Mouse (Mus musculus): ENCODE data around the gene Bri3. TPM values are rescaled to one million over a fixed set of nuclear protein-coding genes. Genes with fewer than 3 reads are reported as not detected.

The Bri3 gene
- polyA plus RNA-seq, 1 experiment from 2014 or later: 136 TPM

DNA sequence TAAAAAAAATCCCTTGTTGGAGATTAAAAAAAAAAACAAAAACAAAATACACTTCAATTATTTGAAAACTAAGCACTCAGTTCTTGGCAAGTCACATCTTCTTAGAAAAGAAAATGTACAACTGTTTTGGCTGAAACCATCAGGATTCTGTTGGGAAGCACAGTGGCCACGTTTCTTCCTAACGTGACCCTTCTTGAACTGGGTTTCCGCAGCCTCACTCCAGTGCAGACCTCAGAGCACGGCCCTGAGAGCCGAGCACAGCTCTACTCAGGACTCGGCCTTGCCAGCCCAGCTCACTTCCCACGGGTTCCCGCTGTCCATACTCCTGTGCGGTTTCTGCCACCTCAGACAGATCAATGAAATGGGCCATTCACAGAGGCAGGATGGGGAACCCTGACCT, 44.2 kb downstream of the Bri3 start:
- no peaks in the 10 kb centered on the region for H3K27me3 ChIP-seq
- ChIA-PET CTCF (interaction anchor here (0.9 kb wide), 1 partner anchor 10 kb away, joined by 3 read pairs; no protein-coding TSS in a partner anchor), POLR2A (no interaction called here)
- ATAC-seq (no peak), DNase-seq (ENCODE audit: low read depth, low spot score) (no peak)
- TF ChIP-seq CTCF (IDR thresholded peaks at IDR 0.05): no peak
- in situ Hi-C loops (cut with MboI; ENCODE audit: low pct_unique_long_range_greater_than_20kb): no loop called here

GRCm38 (mm10) chr5:144289769-144290440, 45.7 kb downstream of the Bri3 start:
- DNase-seq (ENCODE audit: low read depth, low spot score): no peak
- POLR2A ChIA-PET: no interaction called here

GRCm38 (mm10) chr5:144294908-144295307, 50.7 kb downstream of the Bri3 start:
- DNase-seq (ENCODE audit: low read depth, low spot score) (no peak), ATAC-seq (no peak)
- in situ Hi-C loops (cut with MboI; ENCODE audit: low pct_unique_long_range_greater_than_20kb): no loop called here
- no peaks in the 10 kb centered on the region for H3K27me3 ChIP-seq
- CTCF ChIA-PET: interaction anchor here (2.0 kb wide), 1 partner anchor 18 kb away, joined by 5 read pairs; no protein-coding TSS in a partner anchor
- TF ChIP-seq CTCF (IDR thresholded peaks at IDR 0.05): no peak
- POLR2A ChIA-PET: interaction anchor here (0.6 to 1.5 kb wide), 2 partner anchors 9 to 17 kb away, joined by 4 to 5 read pairs; no protein-coding TSS in a partner anchor

More at GRCm38 (mm10) chr5:144289769-144290440, 45.7 kb downstream of the Bri3 start:
- CTCF ChIA-PET: interaction anchor here (1.1 kb wide), 1 partner anchor 13 kb away, joined by 3 read pairs; no protein-coding TSS in a partner anchor
- no peaks in the 10 kb centered on the region for H3K27me3 ChIP-seq
- in situ Hi-C loops (cut with MboI; ENCODE audit: low pct_unique_long_range_greater_than_20kb): no loop called here
- no peak for ATAC-seq
- TF ChIP-seq CTCF (IDR thresholded peaks at IDR 0.05): no peak

DNA sequence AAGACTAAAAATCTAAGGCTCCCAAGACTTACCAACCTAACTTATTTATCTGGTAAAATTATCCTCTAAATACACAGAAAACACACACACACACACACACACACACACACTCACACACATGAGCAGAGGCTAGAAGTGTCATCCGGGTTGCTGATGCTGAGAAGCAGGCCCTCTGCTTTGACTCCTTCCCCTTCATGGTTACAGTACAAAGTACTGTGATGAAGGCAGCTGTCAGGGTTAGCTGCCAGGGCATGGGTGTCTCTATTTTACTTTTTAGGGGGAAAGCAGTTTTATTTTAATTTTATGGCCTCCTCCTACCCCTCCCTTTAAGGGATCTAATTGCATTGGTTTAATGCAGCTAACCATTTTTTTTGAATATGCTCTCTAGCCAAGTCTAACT, 51.1 kb downstream of the Bri3 start:
- ChIA-PET POLR2A (interaction anchor here (0.6 kb wide), 1 partner anchor 16 kb away, joined by 5 read pairs; no protein-coding TSS in a partner anchor), CTCF (interaction anchor here (2.0 kb wide), 1 partner anchor 19 kb away, joined by 5 read pairs; no protein-coding TSS in a partner anchor)
- no peaks in the 10 kb centered on the region for H3K27me3 ChIP-seq
- ATAC-seq: no peak
- in situ Hi-C loops (cut with MboI; ENCODE audit: low pct_unique_long_range_greater_than_20kb): no loop called here
- TF ChIP-seq CTCF (IDR thresholded peaks at IDR 0.05): no peak
- no peak for DNase-seq (ENCODE audit: low read depth, low spot score)

GRCm38 (mm10) chr5:144296090-144296604, 51.9 kb downstream of the Bri3 start:
- CTCF ChIA-PET: no interaction called here
- H3K27me3 ChIP-seq: no peaks in the 10 kb centered on the region
- ATAC-seq (no peak), DNase-seq (ENCODE audit: low read depth, low spot score) (no peak)
- in situ Hi-C loops (cut with MboI; ENCODE audit: low pct_unique_long_range_greater_than_20kb): no loop called here
- POLR2A ChIA-PET: interaction anchor here (0.6 kb wide), 2 partner anchors 9 to 25 kb away, joined by 3 to 4 read pairs; no protein-coding TSS in a partner anchor
- no peak for TF ChIP-seq CTCF (IDR thresholded peaks at IDR 0.05)

DNA sequence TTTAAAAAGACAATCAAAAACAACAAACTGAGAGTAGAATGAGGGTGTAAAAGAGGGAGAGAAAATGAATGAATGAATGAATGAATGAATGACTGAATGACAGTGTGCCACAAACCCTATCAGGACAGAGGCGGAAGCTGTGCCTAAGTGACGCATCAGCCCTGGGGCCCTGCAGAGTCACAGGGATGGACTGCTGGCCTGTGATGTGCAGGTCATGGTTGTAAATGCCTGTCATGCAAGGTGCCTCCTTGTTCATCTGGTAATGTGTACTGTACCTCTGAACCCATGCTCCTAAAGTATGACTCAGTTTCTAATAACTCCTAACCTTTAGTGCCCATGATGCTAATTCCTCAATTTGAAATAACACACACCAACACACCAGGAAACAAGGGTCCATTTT, 58.8 kb downstream of the Bri3 start:
- no peak for ATAC-seq
- no peak for DNase-seq (ENCODE audit: low read depth, low spot score)
- H3K27me3 ChIP-seq: no peaks in the 10 kb centered on the region
- ChIA-PET POLR2A (interaction anchor here (1.3 kb wide), 1 partner anchor 9 kb away, joined by 4 read pairs; no protein-coding TSS in a partner anchor), CTCF (interaction anchor here (0.8 to 1.9 kb wide), 2 partner anchors 10 to 46 kb away, joined by 3 to 8 read pairs; no protein-coding TSS in a partner anchor)
- no peak for TF ChIP-seq CTCF (IDR thresholded peaks at IDR 0.05)
- in situ Hi-C loops (cut with MboI; ENCODE audit: low pct_unique_long_range_greater_than_20kb): no loop called here

DNA sequence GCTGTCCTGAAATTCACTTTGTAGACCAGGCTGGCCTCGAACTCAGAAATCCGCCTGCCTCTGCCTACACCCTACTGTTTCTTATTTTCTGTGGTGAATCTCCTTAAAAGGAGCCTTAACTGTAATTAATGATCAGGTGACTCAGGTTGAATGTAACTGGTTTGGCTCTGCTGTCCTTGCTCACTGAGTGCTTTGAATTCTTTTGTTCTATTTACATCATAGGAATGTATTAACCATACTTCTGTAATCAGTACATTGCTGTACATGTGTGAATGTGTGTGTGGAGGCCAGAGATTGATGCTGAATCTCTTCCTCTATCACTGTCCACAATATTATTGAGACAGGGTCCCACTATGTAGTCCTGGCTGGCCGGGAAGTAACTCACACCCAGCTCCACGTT, 64.7 kb downstream of the Bri3 start:
- ATAC-seq (no peak), DNase-seq (ENCODE audit: low read depth, low spot score) (no peak)
- in situ Hi-C loops (cut with MboI; ENCODE audit: low pct_unique_long_range_greater_than_20kb): no loop called here
- POLR2A ChIA-PET: no interaction called here
- CTCF ChIA-PET: interaction anchor here (1.4 to 2.0 kb wide), 3 partner anchors 11 to 21 kb away, joined by 3 to 5 read pairs (median 3); no protein-coding TSS in a partner anchor
- TF ChIP-seq CTCF (IDR thresholded peaks at IDR 0.05): no peak
- no peaks in the 10 kb centered on the region for H3K27me3 ChIP-seq

- POLR2A ChIA-PET: no interaction called here
- no peak for TF ChIP-seq CTCF (IDR thresholded peaks at IDR 0.05)
- in situ Hi-C loops (cut with MboI; ENCODE audit: low pct_unique_long_range_greater_than_20kb): no loop called here
- CTCF ChIA-PET: no interaction called here
- DNase-seq (ENCODE audit: low read depth, low spot score): no peak
- no peaks in the 10 kb centered on the region for H3K27me3 ChIP-seq
- no peak for ATAC-seq
These were observed 67.9 kb downstream of the Bri3 start for GRCm38 (mm10) chr5:144312183-144312582.

- no peak for DNase-seq (ENCODE audit: low read depth, low spot score)
- ATAC-seq: no peak
- ChIA-PET CTCF (no interaction called here), POLR2A (no interaction called here)
- in situ Hi-C loops (cut with MboI; ENCODE audit: low pct_unique_long_range_greater_than_20kb): no loop called here
- H3K27me3 ChIP-seq: no peaks in the 10 kb centered on the region
- no peak for TF ChIP-seq CTCF (IDR thresholded peaks at IDR 0.05)
These were observed 69.1 kb downstream of the Bri3 start for GRCm38 (mm10) chr5:144313335-144313734.

- ChIA-PET CTCF (no interaction called here), POLR2A (no interaction called here)
- in situ Hi-C loops (cut with MboI; ENCODE audit: low pct_unique_long_range_greater_than_20kb): no loop called here
- no peak for TF ChIP-seq CTCF (IDR thresholded peaks at IDR 0.05)
- ATAC-seq (no peak), DNase-seq (ENCODE audit: low read depth, low spot score) (no peak)
- no peaks in the 10 kb centered on the region for H3K27me3 ChIP-seq
These were observed 70.7 kb downstream of the Bri3 start for GRCm38 (mm10) chr5:144314731-144315494.

- CTCF ChIA-PET: no interaction called here
- ATAC-seq: no peak
- in situ Hi-C loops (cut with MboI; ENCODE audit: low pct_unique_long_range_greater_than_20kb): no loop called here
- TF ChIP-seq CTCF (IDR thresholded peaks at IDR 0.05): no peak
- no peaks in the 10 kb centered on the region for H3K27me3 ChIP-seq
- POLR2A ChIA-PET: no interaction called here
- DNase-seq (ENCODE audit: low read depth, low spot score): no peak
These were observed 72.2 kb downstream of the Bri3 start for GRCm38 (mm10) chr5:144316442-144316841.
